Mouse (Mus musculus): ENCODE data around the gene Pgghg. TPM values are rescaled to one million over a fixed set of nuclear protein-coding genes. Genes with fewer than 3 reads are reported as not detected.
A peak's percentile ranks its signal among the peaks of the same experiment; 100 is the strongest.

Gene Pgghg
- polyA plus RNA-seq, 1 experiment: 9.7 TPM

- Histone ChIP-seq H3K36me3 (ENCODE audit: control insufficient read depth, insufficient read depth, low read length, poor library complexity, severe bottlenecking) (peaks cover 30% of the 10 kb centered on the region), H3K9ac (ENCODE audit: low read depth, poor library complexity, severe bottlenecking) (no peak overlapping the region), H3K4me3 (ENCODE audit: low read depth, low read length) (no peak overlapping the region), H3K27ac (ENCODE audit: insufficient read depth, low read length) (no peak overlapping the region), H3K9me3 (replicated peaks; ENCODE audit: control insufficient read depth, insufficient read depth, low read length, poor library complexity, severe bottlenecking) (no peaks in the 10 kb centered on the region), H3K27me3 (ENCODE audit: control insufficient read depth, insufficient read depth, low read length, poor library complexity, severe bottlenecking) (no peaks in the 10 kb centered on the region), H3K4me1 (ENCODE audit: control insufficient read depth, insufficient read depth, low read length) (peaks cover 5% of the 10 kb centered on the region)
- TF ChIP-seq CTCF (IDR thresholded peaks at IDR 0.05; ENCODE audit: low read depth, low read length) (no peak), POLR2A (IDR thresholded peaks at IDR 0.05; ENCODE audit: insufficient read depth, low read length) (no peak), EP300 (IDR thresholded peaks at IDR 0.05; ENCODE audit: insufficient read depth, low read depth, low read length) (no peak)
Measured at GRCm38 (mm10) chr7:140951051-140951450, 9.9 kb downstream of the Pgghg start.

GRCm38 (mm10) chr7:140951765-140952164, 10.6 kb downstream of the Pgghg start:
- Histone ChIP-seq H3K4me3 (ENCODE audit: low read depth, low read length) (no peak overlapping the region), H3K27ac (ENCODE audit: insufficient read depth, low read length) (no peak overlapping the region), H3K36me3 (ENCODE audit: control insufficient read depth, insufficient read depth, low read length, poor library complexity, severe bottlenecking) (peaks cover 30% of the 10 kb centered on the region), H3K9me3 (replicated peaks; ENCODE audit: control insufficient read depth, insufficient read depth, low read length, poor library complexity, severe bottlenecking) (no peaks in the 10 kb centered on the region), H3K9ac (ENCODE audit: low read depth, poor library complexity, severe bottlenecking) (no peak overlapping the region), H3K27me3 (ENCODE audit: control insufficient read depth, insufficient read depth, low read length, poor library complexity, severe bottlenecking) (no peaks in the 10 kb centered on the region), H3K4me1 (ENCODE audit: control insufficient read depth, insufficient read depth, low read length) (peaks cover 5% of the 10 kb centered on the region)
- TF ChIP-seq EP300 (IDR thresholded peaks at IDR 0.05; ENCODE audit: insufficient read depth, low read depth, low read length): no peak
- no peak for TF ChIP-seq CTCF (IDR thresholded peaks at IDR 0.05; ENCODE audit: low read depth, low read length)
- no peak for TF ChIP-seq POLR2A (IDR thresholded peaks at IDR 0.05; ENCODE audit: insufficient read depth, low read length)

- Histone ChIP-seq H3K4me3 (ENCODE audit: low read depth, low read length) (no peak overlapping the region), H3K27me3 (ENCODE audit: control insufficient read depth, insufficient read depth, low read length, poor library complexity, severe bottlenecking) (no peaks in the 10 kb centered on the region), H3K27ac (ENCODE audit: insufficient read depth, low read length) (no peak overlapping the region), H3K4me1 (ENCODE audit: control insufficient read depth, insufficient read depth, low read length) (peaks cover 7% of the 10 kb centered on the region), H3K36me3 (ENCODE audit: control insufficient read depth, insufficient read depth, low read length, poor library complexity, severe bottlenecking) (peaks cover 30% of the 10 kb centered on the region), H3K9ac (ENCODE audit: low read depth, poor library complexity, severe bottlenecking) (no peak overlapping the region), H3K9me3 (replicated peaks; ENCODE audit: control insufficient read depth, insufficient read depth, low read length, poor library complexity, severe bottlenecking) (no peaks in the 10 kb centered on the region)
- TF ChIP-seq CTCF (IDR thresholded peaks at IDR 0.05; ENCODE audit: low read depth, low read length) (no peak), EP300 (IDR thresholded peaks at IDR 0.05; ENCODE audit: insufficient read depth, low read depth, low read length) (no peak), POLR2A (IDR thresholded peaks at IDR 0.05; ENCODE audit: insufficient read depth, low read length) (no peak)
Measured at GRCm38 (mm10) chr7:140952441-140952840, 11.2 kb downstream of the Pgghg start.

- no peak overlapping the region for H3K9ac ChIP-seq (ENCODE audit: low read depth, poor library complexity, severe bottlenecking)
- no peak for TF ChIP-seq POLR2A (IDR thresholded peaks at IDR 0.05; ENCODE audit: insufficient read depth, low read length)
- no peak for TF ChIP-seq CTCF (IDR thresholded peaks at IDR 0.05; ENCODE audit: low read depth, low read length)
- no peak for TF ChIP-seq EP300 (IDR thresholded peaks at IDR 0.05; ENCODE audit: insufficient read depth, low read depth, low read length)
- H3K4me3 ChIP-seq (ENCODE audit: low read depth, low read length): no peak overlapping the region
- H3K27ac ChIP-seq (ENCODE audit: insufficient read depth, low read length): no peak overlapping the region
- H3K4me1 ChIP-seq (ENCODE audit: control insufficient read depth, insufficient read depth, low read length): peaks cover 7% of the 10 kb centered on the region
- H3K36me3 ChIP-seq (ENCODE audit: control insufficient read depth, insufficient read depth, low read length, poor library complexity, severe bottlenecking): peaks cover 30% of the 10 kb centered on the region
- no peaks in the 10 kb centered on the region for H3K9me3 ChIP-seq (replicated peaks; ENCODE audit: control insufficient read depth, insufficient read depth, low read length, poor library complexity, severe bottlenecking)
- H3K27me3 ChIP-seq (ENCODE audit: control insufficient read depth, insufficient read depth, low read length, poor library complexity, severe bottlenecking): no peaks in the 10 kb centered on the region
Measured at GRCm38 (mm10) chr7:140953133-140953532, 11.9 kb downstream of the Pgghg start.

GRCm38 (mm10) chr7:140953800-140954732, 12.9 kb downstream of the Pgghg start:
- TF ChIP-seq POLR2A (IDR thresholded peaks at IDR 0.05; ENCODE audit: insufficient read depth, low read length): no peak
- TF ChIP-seq EP300 (IDR thresholded peaks at IDR 0.05; ENCODE audit: insufficient read depth, low read depth, low read length): no peak
- no peak for TF ChIP-seq CTCF (IDR thresholded peaks at IDR 0.05; ENCODE audit: low read depth, low read length)
- Histone ChIP-seq H3K36me3 (ENCODE audit: control insufficient read depth, insufficient read depth, low read length, poor library complexity, severe bottlenecking) (peaks cover 22% of the 10 kb centered on the region), H3K4me1 (ENCODE audit: control insufficient read depth, insufficient read depth, low read length) (peaks cover 8% of the 10 kb centered on the region), H3K27ac (ENCODE audit: insufficient read depth, low read length) (no peak overlapping the region), H3K9ac (ENCODE audit: low read depth, poor library complexity, severe bottlenecking) (peak overlapping the region; percentile 82), H3K27me3 (ENCODE audit: control insufficient read depth, insufficient read depth, low read length, poor library complexity, severe bottlenecking) (no peaks in the 10 kb centered on the region), H3K4me3 (ENCODE audit: low read depth, low read length) (peak overlapping the region; percentile 95), H3K9me3 (replicated peaks; ENCODE audit: control insufficient read depth, insufficient read depth, low read length, poor library complexity, severe bottlenecking) (no peaks in the 10 kb centered on the region)

DNA sequence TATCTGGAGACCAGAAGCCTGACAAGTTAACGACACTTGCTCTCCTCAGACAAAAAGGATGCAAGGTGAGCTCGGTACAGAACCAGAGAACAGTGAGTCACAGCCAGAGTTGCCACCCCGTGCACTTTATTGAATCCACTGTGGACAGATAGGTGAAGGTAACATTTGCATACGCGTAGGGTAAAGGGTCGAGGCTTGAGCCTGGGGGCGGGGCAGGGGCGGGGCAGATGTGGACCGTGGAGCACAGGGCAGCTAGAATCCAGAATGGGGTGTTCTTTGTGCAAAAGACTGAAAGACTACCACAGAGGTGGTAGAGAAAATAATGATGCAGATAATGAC, 13.5 kb downstream of the Pgghg start:
- H3K27ac ChIP-seq (ENCODE audit: insufficient read depth, low read length): no peak overlapping the region
- no peak for TF ChIP-seq POLR2A (IDR thresholded peaks at IDR 0.05; ENCODE audit: insufficient read depth, low read length)
- no peak for TF ChIP-seq EP300 (IDR thresholded peaks at IDR 0.05; ENCODE audit: insufficient read depth, low read depth, low read length)
- no peak for TF ChIP-seq CTCF (IDR thresholded peaks at IDR 0.05; ENCODE audit: low read depth, low read length)
- no peaks in the 10 kb centered on the region for H3K9me3 ChIP-seq (replicated peaks; ENCODE audit: control insufficient read depth, insufficient read depth, low read length, poor library complexity, severe bottlenecking)
- peaks cover 8% of the 10 kb centered on the region for H3K4me1 ChIP-seq (ENCODE audit: control insufficient read depth, insufficient read depth, low read length)
- peak overlapping the region; percentile 95 for H3K4me3 ChIP-seq (ENCODE audit: low read depth, low read length)
- H3K27me3 ChIP-seq (ENCODE audit: control insufficient read depth, insufficient read depth, low read length, poor library complexity, severe bottlenecking): no peaks in the 10 kb centered on the region
- peak overlapping the region; percentile 82 for H3K9ac ChIP-seq (ENCODE audit: low read depth, poor library complexity, severe bottlenecking)
- H3K36me3 ChIP-seq (ENCODE audit: control insufficient read depth, insufficient read depth, low read length, poor library complexity, severe bottlenecking): peaks cover 16% of the 10 kb centered on the region

All from ES-Bruce4 (cell line).